Mouse (Mus musculus) left cerebral cortex, postnatal 25 days (tissue): ENCODE data around the gene Cxcl15. TPM values are rescaled to one million over a fixed set of nuclear protein-coding genes. Genes with fewer than 3 reads are reported as not detected.

Experiments
- microRNA-seq, 2 experiments: library from miRNA; unstranded; fragments of <30 nt; microRNA quantifications; one replicate each; pipeline ENCODE4 v1.2.0; 2022
- total RNA-seq, 2 experiments: library from RNA; stranded (reverse); gene quantifications; 2 replicates each; pipeline ENCODE4 v1.2.3; 2021

Gene Cxcl15
- total RNA-seq, 2 experiments from 2014 or later = not detected

Small RNA genes within 50 kb of the gene (microRNA-seq; reads per million reads assigned to microRNA genes)
- gene Gm24322 = 0 reads per million in 2 experiments

Other genes with a start within 250 kb of the Cxcl15 start
- under 1 TPM in 1 of 2 experiments, not detected in 1; 0.37 TPM for gene 5830473C10Rik, start 233.4 kb upstream of the Cxcl15 start, total RNA-seq
- 1 to 10 TPM in 1 of 2 experiments, under 1 TPM in 1; 0.82 to 1.3 TPM for gene Rassf6, start 153.9 kb upstream of the Cxcl15 start, total RNA-seq
- not detected for gene Cxcl5, start 35.2 kb upstream of the Cxcl15 start, total RNA-seq
- under 1 TPM; 0.32 to 0.46 TPM for gene Ppbp, start 26.0 kb upstream of the Cxcl15 start, total RNA-seq
- 1 to 10 TPM; 2.2 to 5.3 TPM for gene Pf4, start 22.1 kb upstream of the Cxcl15 start, total RNA-seq
- not detected for gene Cxcl3, start 8.4 kb upstream of the Cxcl15 start, total RNA-seq
- not detected for gene Cxcl1, start 96.7 kb downstream of the Cxcl15 start, total RNA-seq
- gene Cxcl2, start 109.3 kb downstream of the Cxcl15 start, total RNA-seq = not detected
- gene Mthfd2l, start 136.6 kb downstream of the Cxcl15 start, total RNA-seq = 10 to 100 TPM; 14.2 to 14.6 TPM
- under 1 TPM in 1 of 2 experiments, not detected in 1; 0.46 TPM for gene Epgn, start 232.9 kb downstream of the Cxcl15 start, total RNA-seq